Mouse (Mus musculus): ENCODE measurements around the gene Jam3. TPM values are rescaled to one million over a fixed set of nuclear protein-coding genes. Genes with fewer than 3 reads are reported as not detected.

Gene Jam3
- polyA plus RNA-seq (2012; rRNA removed): 1.6 and 2.5 TPM in 2 replicates

GRCm38 (mm10) chr9:27154763-27155530 is at the start of gene Jam3:
Gene Jam3, minus strand, starts transcription at chr9:27155421.

Other genes with a start within 250 kb of the Jam3 start
- gene Gm1110, start 232.3 kb downstream of the Jam3 start, polyA plus RNA-seq (2012; rRNA removed): 0.03 TPM in 1 of 2 replicates, not detected in the other
- 7.3 and 8.5 TPM in 2 replicates for gene Acad8, start 155.9 kb downstream of the Jam3 start, polyA plus RNA-seq (2012; rRNA removed)
- gene Thyn1, start 155.7 kb downstream of the Jam3 start, polyA plus RNA-seq (2012; rRNA removed): 24.8 and 25.1 TPM in 2 replicates
- 7.7 and 8.4 TPM in 2 replicates for gene Vps26b, start 125.4 kb downstream of the Jam3 start, polyA plus RNA-seq (2012; rRNA removed)
- gene Ncapd3, start 125.2 kb downstream of the Jam3 start, polyA plus RNA-seq (2012; rRNA removed): 38.9 and 43.5 TPM in 2 replicates
- 0.01 and 0.03 TPM in 2 replicates for gene Igsf9b, start 143.8 kb upstream of the Jam3 start, polyA plus RNA-seq (2012; rRNA removed)
- not detected in 2 replicates for gene Spata19, start 241.4 kb upstream of the Jam3 start, polyA plus RNA-seq (2012; rRNA removed)